Mouse (Mus musculus): ENCODE measurements around the gene Lrp4. TPM values are rescaled to one million over a fixed set of nuclear protein-coding genes. Genes with fewer than 3 reads are reported as not detected.

Gene Lrp4
- polyA plus RNA-seq, 1 experiment from 2014 or later, result 5.4 TPM

DNA sequence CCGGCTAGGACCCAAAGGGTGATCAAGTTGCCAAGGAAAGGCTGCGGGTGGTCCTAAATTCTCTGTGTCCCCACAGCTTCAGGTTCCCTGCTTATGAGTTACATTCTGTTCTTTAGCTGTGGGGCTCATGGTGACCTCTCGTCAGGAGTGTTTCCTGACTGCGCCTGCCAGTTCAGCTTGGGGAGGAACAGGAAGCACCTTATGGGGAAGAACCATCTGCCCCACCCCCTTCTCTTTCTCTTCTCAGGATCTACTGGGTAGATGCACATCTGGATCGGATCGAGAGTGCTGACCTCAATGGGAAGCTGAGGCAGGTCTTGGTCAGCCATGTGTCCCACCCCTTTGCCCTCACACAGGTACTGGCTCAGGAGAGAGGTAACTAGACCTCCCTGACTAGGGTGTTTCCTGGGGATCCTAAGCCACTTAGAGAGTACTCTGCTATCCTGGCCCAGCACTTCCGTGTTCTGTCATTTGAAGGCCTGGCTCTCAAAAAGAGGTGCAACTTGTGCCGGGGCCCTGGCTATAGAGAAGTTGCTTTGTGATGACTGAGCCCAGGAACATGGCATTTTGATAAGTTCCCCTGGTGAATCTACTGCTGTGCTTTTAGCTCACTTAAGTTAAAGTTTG lies 40.9 kb downstream of the Lrp4 start:
- H3K27me3 ChIP-seq, result no peaks in the 10 kb centered on the region
- no peak for ATAC-seq (ENCODE audit: low FRiP score, low read depth)
- H3K9me3 ChIP-seq, result no peaks in the 10 kb centered on the region
- H3K4me2 ChIP-seq, result no peak overlapping the region
- no peaks in the 10 kb centered on the region for H3K4me1 ChIP-seq (replicated peaks)
- 0 out of 2 replicates have a peak, but pooled peaks cover 5% of the 10 kb centered on the region for H3K36me3 ChIP-seq
- no peak overlapping the region for H3K9ac ChIP-seq
- H3K27ac ChIP-seq (replicated peaks), result no peak overlapping the region
- WGBS, result 94% methylated on average over 8 of the region's 8 CpGs
- H3K4me3 ChIP-seq, result no peak overlapping the region

DNA sequence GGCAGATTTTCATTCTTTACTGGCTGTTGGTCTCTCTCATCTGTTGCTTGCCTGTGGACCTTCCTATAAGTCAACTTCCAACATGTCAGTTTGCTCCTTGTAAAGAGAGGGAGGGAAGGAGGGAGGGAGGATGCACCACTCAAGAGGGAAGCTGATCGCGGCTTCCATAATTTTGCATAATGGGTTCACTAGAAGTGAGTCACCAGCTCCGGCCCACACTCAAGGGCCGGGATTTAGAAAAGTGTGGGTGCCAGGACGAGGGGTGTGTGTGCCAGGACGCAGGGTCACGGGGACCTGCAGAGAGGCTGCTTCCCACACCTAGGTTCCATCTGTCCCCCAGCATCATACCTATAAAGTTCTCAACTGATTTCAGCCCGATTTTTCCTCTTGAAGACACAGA lies 50.8 kb downstream of the Lrp4 start:
- 95% methylated on average over 8 of the region's 8 CpGs for WGBS
- Histone ChIP-seq H3K27me3 (no peaks in the 10 kb centered on the region), H3K36me3 (no peaks in the 10 kb centered on the region), H3K9me3 (no peaks in the 10 kb centered on the region), H3K4me3 (no peak overlapping the region), H3K9ac (no peak overlapping the region), H3K4me2 (no peak overlapping the region), H3K4me1 (replicated peaks) (no peaks in the 10 kb centered on the region), H3K27ac (replicated peaks) (no peak overlapping the region)
- ATAC-seq (ENCODE audit: low FRiP score, low read depth), result no peak

DNA sequence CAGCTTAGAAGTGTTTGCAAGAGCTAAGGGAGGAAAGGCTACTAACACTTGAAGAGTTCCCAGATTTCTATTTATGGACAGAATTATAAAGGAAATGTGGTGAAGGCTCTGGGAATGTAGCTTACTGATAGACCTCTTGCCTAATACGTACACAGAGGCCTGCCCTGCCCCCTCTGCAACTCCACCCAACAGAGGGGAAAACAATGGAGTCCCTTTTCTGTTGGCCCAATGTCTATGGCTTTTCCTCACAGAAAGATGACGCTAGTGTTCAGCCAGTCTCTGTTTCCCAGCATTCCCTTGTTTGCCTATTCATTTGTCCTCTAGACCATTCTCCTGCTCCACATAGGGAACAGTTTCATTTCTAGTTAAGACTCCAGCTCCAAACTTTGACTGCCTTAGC lies 59.9 kb downstream of the Lrp4 start:
- Histone ChIP-seq H3K9ac (no peak overlapping the region), H3K27ac (replicated peaks) (no peak overlapping the region), H3K27me3 (no peaks in the 10 kb centered on the region), H3K4me3 (no peak overlapping the region), H3K4me2 (no peak overlapping the region), H3K36me3 (no peaks in the 10 kb centered on the region), H3K4me1 (replicated peaks) (no peaks in the 10 kb centered on the region), H3K9me3 (no peaks in the 10 kb centered on the region)
- WGBS, result 6% methylated on average over 2 of the region's 2 CpGs
- no peak for ATAC-seq (ENCODE audit: low FRiP score, low read depth)

DNA sequence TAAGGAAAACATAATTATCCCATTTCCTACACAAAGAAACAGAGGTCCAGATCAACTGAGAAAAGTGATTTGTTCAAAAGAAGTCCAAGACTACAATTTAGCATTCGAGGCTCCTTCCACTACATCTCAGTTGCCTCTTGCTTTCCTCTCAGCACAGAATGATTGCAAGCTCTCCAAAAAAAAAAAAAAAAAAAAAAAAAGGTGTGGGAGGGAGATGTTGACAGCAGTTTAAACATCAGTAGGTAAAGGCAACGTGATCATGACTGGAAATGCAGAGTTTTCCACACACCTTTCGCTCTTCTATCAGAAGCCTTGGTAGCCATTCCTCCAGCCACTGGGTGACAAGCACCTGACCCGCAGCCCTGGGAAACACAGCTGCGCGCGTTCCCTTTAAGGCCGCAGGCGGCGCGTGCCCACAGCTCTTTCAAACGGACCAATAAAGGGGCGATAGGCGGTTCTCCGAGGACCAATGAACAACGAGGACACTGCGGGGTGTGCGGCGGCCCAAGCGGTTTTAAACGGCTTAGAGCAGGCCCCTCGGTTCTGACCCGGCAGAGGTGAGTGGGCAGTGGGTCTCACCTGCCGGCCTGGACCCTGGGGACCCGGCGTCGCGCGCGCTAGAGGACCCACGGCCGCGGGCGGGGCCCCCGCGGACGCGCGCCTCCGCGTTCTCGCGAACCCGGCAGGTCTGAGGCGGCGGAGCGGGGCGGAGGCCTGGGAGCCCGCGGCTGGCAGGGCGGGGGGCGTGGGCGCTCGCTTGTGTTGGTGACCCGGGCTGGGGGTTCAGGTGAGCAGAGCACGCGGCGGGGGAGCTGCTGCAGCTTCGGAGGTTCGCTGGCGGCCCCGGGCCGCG lies 69.2 kb downstream of the Lrp4 start, which contains the start of gene Ckap5:
Ckap5 (plus strand) TSS at position 469 of the 853 bp plus-strand sequence.
- Histone ChIP-seq H3K4me2 (peak within 1 kb of the TSS; percentile 72), H3K27ac (replicated peaks) (peak within 1 kb of the TSS; percentile 86), H3K4me1 (replicated peaks) (peaks cover 15% of the 10 kb centered on the region), H3K36me3 (0 out of 2 replicates have a peak, but pooled peaks cover 11% of the 10 kb centered on the region), H3K27me3 (no peaks in the 10 kb centered on the region), H3K4me3 (peak within 1 kb of the TSS; percentile 82), H3K9ac (peak within 1 kb of the TSS; percentile 87), H3K9me3 (no peaks in the 10 kb centered on the region)
- ATAC-seq (ENCODE audit: low FRiP score, low read depth), result peak; percentile 99
- under 1% methylated on average over 61 of the region's 64 CpGs for WGBS

DNA sequence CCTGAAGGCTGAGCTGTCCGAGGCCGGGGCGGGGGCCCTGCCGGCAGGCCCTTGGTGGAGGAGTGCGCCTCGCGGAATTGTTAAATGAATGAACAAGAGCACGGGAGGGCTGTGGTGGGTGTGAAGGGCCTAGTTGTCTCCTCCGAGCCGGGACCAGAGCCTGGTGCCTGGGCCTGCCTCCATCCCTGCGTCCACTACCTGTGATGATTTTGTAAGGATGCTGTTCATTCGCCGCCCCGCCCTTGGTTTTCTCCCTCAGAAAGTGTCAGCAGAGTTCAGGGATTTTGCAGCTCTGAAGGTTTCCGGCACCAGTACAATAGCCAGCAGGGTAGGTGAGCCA lies 69.8 kb downstream of the Lrp4 start:
- ATAC-seq (ENCODE audit: low FRiP score, low read depth), result peak; percentile 69; the same call in 1 of the 2 replicates
- H3K36me3 ChIP-seq, result 0 out of 2 replicates have a peak, but pooled peaks cover 11% of the 10 kb centered on the region
- H3K9ac ChIP-seq, result peak overlapping the region; percentile 87
- WGBS, result 0% methylated on average over 14 of the region's 15 CpGs
- H3K4me2 ChIP-seq, result peak overlapping the region; percentile 72
- peak overlapping the region; percentile 82 for H3K4me3 ChIP-seq
- H3K4me1 ChIP-seq (replicated peaks), result peaks cover 15% of the 10 kb centered on the region
- peak overlapping the region; percentile 86 for H3K27ac ChIP-seq (replicated peaks)
- no peaks in the 10 kb centered on the region for H3K27me3 ChIP-seq
- H3K9me3 ChIP-seq, result no peaks in the 10 kb centered on the region

DNA sequence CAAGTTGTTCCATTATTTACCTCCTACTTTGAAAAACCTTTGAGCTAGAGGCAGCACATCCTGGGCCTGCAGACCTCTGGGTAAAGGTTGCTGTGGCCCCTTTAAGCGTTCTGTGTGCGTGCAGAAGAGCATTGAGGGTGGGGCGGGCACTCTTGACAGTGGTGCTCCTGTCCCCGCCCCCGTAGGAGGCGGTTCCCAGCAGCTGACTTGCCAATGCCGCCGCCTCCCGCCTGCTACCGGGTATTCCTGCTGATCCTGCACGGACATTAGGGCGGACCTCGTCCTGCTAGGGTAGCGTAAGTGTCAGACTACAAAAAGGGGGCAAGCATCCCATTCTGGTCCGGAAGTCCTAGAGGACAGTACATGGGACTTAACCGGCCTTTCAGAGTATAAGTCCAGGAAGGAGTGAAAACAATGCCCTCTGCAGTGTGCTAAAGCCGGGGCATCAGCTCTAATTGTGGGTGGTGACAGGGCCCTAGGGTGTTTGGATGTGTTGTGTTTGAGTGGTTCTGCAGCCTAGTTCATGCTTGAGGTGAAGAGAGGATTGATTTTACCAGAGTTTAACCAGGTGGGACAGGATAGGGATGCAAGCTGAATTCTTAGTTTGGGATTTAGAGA lies 80.4 kb downstream of the Lrp4 start:
- H3K4me3 ChIP-seq, result peak overlapping the region; percentile 33
- WGBS, result 2% methylated on average over 17 of the region's 17 CpGs
- H3K9ac ChIP-seq, result peak overlapping the region; percentile 33
- H3K36me3 ChIP-seq, result no peaks in the 10 kb centered on the region
- H3K4me2 ChIP-seq, result peak overlapping the region; percentile 56
- H3K27ac ChIP-seq (replicated peaks), result peak overlapping the region; percentile 25; the same call in 1 of the 2 replicates
- no peaks in the 10 kb centered on the region for H3K9me3 ChIP-seq
- H3K27me3 ChIP-seq, result no peaks in the 10 kb centered on the region
- H3K4me1 ChIP-seq (replicated peaks), result peaks cover 19% of the 10 kb centered on the region
- ATAC-seq (ENCODE audit: low FRiP score, low read depth), result peak; percentile 83; the same call in 1 of the 2 replicates

Other genes with a start within 250 kb of the Lrp4 start
- gene Ddb2, start 220.5 kb upstream of the Lrp4 start, polyA plus RNA-seq (2015; fragmentation: Nextera tagmentation; extraction: Ambion mirVana), result 16.3 and 16.6 TPM in 2 replicates
- gene Pacsin3, start 201.6 kb upstream of the Lrp4 start, polyA plus RNA-seq (2015; fragmentation: Nextera tagmentation; extraction: Ambion mirVana), result 17.0 and 17.7 TPM in 2 replicates
- gene Arfgap2, start 192.5 kb upstream of the Lrp4 start, polyA plus RNA-seq (2015; fragmentation: Nextera tagmentation; extraction: Ambion mirVana), result 65.1 and 65.3 TPM in 2 replicates
- 157 and 161 TPM in 2 replicates for gene 1110051M20Rik, start 12.8 kb upstream of the Lrp4 start, polyA plus RNA-seq (2015; fragmentation: Nextera tagmentation; extraction: Ambion mirVana)
- gene Ckap5, start 69.3 kb downstream of the Lrp4 start, polyA plus RNA-seq (2015; fragmentation: Nextera tagmentation; extraction: Ambion mirVana), result 92.1 and 117 TPM in 2 replicates
- 0.14 and 0.22 TPM in 2 replicates for gene F2, start 178.9 kb downstream of the Lrp4 start, polyA plus RNA-seq (2015; fragmentation: Nextera tagmentation; extraction: Ambion mirVana)
- gene Zfp408, start 192.3 kb downstream of the Lrp4 start, polyA plus RNA-seq (2015; fragmentation: Nextera tagmentation; extraction: Ambion mirVana), result 12.1 and 13.4 TPM in 2 replicates
- 86.1 and 93.4 TPM in 2 replicates for gene Arhgap1, start 192.3 kb downstream of the Lrp4 start, polyA plus RNA-seq (2015; fragmentation: Nextera tagmentation; extraction: Ambion mirVana)

All from hindbrain, embryonic 15.5 days (tissue).